Mouse (Mus musculus) megakaryocyte, embryonic 14.5 days (primary cell): Measurements from ENCODE around the gene Lrmda.

Source experiments
- FLI1 ChIP-seq: IDR thresholded peaks from 2 replicates; pipeline ENCODE4 v1.6.1; 2012; ENCODE audit warnings: low read length, inconsistent platforms, mixed read lengths
- GATA1 ChIP-seq: IDR thresholded peaks from 3 replicates; pipeline ENCODE4 v1.6.1; 2012; ENCODE audit warnings: mixed read lengths, low read length, inconsistent platforms, borderline replicate concordance

DNA sequence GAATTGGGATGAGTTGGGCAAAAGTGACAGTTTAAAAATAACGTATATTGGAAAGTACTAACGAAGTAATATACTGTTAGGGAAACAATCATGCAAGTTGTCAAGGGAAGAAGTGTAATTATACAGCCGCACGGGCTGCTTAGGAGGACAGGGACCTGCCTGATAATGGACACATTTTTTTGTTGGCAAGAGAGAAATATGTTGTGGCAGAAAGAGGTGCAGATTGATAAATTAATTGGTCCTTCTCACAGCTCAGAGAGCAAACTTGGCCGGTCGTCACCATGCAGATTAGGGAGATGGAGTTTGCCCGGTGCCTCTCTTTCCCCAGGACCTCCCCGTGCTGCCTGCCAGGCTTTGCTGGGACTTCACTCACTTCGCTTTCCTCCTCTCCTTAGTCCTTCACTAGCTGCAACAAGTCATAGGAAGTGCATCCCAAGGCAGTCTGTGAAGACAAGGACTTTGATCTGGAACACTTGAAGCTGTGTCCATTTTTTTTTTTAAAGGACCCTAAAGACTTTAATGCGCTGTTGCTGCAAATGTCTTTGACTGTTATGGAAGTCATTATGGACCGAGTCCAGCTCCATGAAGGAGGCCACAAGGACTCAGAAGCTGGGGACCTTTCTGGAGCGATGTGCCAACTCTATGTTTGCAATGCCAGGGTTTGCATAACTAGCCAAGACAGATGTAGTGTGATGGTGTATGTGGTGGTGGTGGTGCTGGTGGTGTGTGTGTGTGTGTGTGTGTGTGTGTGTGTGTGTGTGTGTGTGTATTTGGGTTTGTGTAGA lies 179.3 kb downstream of the Lrmda start:
- TF ChIP-seq GATA1 (no peak), FLI1 (no peak)
